Mouse (Mus musculus): ENCODE results near the gene Col8a1. TPM values are rescaled to one million over a fixed set of nuclear protein-coding genes. Genes with fewer than 3 reads are reported as not detected.

Gene Col8a1
- polyA plus RNA-seq, 1 experiment from 2014 or later, result 0.41 TPM

GRCm38 (mm10) chr16:57753539-57754280 is 827 bp downstream of the Col8a1 start:
- Histone ChIP-seq H3K4me2 (no peak overlapping the region), H3K4me1 (replicated peaks; ENCODE audit: control insufficient read depth, insufficient read depth, low read length) (peaks cover 3% of the 10 kb centered on the region), H3K9me3 (ENCODE audit: control insufficient read depth, low read length) (no peaks in the 10 kb centered on the region), H3K4me3 (ENCODE audit: low read depth, low read length) (no peak overlapping the region), H3K27ac (ENCODE audit: low read depth, low read length) (no peak overlapping the region), H3K9ac (ENCODE audit: low read depth, low read length) (no peak overlapping the region), H3K27me3 (replicated peaks; ENCODE audit: control insufficient read depth, insufficient read depth, low read length) (0 out of 2 replicates have a peak, but pooled peaks cover 3% of the 10 kb centered on the region), H3K36me3 (ENCODE audit: control insufficient read depth, insufficient read depth, low read length) (no peaks in the 10 kb centered on the region)
- no peak for DNase-seq (ENCODE audit: low spot score)
- ATAC-seq (replicated peaks; ENCODE audit: low FRiP score), result no peak
- WGBS, result 46% methylated on average over 10 of the region's 10 CpGs

GRCm38 (mm10) chr16:57750549-57750948 is 4.0 kb downstream of the Col8a1 start:
- peaks cover 3% of the 10 kb centered on the region for H3K4me1 ChIP-seq (replicated peaks; ENCODE audit: control insufficient read depth, insufficient read depth, low read length)
- H3K36me3 ChIP-seq (ENCODE audit: control insufficient read depth, insufficient read depth, low read length), result no peaks in the 10 kb centered on the region
- no peak overlapping the region for H3K4me3 ChIP-seq (ENCODE audit: low read depth, low read length)
- no peaks in the 10 kb centered on the region for H3K27me3 ChIP-seq (replicated peaks; ENCODE audit: control insufficient read depth, insufficient read depth, low read length)
- H3K9me3 ChIP-seq (ENCODE audit: control insufficient read depth, low read length), result no peaks in the 10 kb centered on the region
- no peak overlapping the region for H3K4me2 ChIP-seq
- no peak for ATAC-seq (replicated peaks; ENCODE audit: low FRiP score)
- no peak overlapping the region for H3K9ac ChIP-seq (ENCODE audit: low read depth, low read length)
- no peak overlapping the region for H3K27ac ChIP-seq (ENCODE audit: low read depth, low read length)
- WGBS, result 40% methylated on average over 2 of the region's 2 CpGs
- DNase-seq (ENCODE audit: low spot score), result no peak

GRCm38 (mm10) chr16:57748093-57748492 is 6.4 kb downstream of the Col8a1 start:
- ATAC-seq (replicated peaks; ENCODE audit: low FRiP score), result no peak
- WGBS, result 65% methylated on average over 3 of the region's 3 CpGs
- Histone ChIP-seq H3K4me2 (no peak overlapping the region), H3K27me3 (replicated peaks; ENCODE audit: control insufficient read depth, insufficient read depth, low read length) (no peaks in the 10 kb centered on the region), H3K36me3 (ENCODE audit: control insufficient read depth, insufficient read depth, low read length) (no peaks in the 10 kb centered on the region), H3K4me1 (replicated peaks; ENCODE audit: control insufficient read depth, insufficient read depth, low read length) (no peaks in the 10 kb centered on the region), H3K27ac (ENCODE audit: low read depth, low read length) (no peak overlapping the region), H3K9ac (ENCODE audit: low read depth, low read length) (no peak overlapping the region), H3K4me3 (ENCODE audit: low read depth, low read length) (no peak overlapping the region), H3K9me3 (ENCODE audit: control insufficient read depth, low read length) (no peaks in the 10 kb centered on the region)
- DNase-seq (ENCODE audit: low spot score), result no peak

- Histone ChIP-seq H3K9me3 (ENCODE audit: control insufficient read depth, low read length) (no peaks in the 10 kb centered on the region), H3K27ac (ENCODE audit: low read depth, low read length) (no peak overlapping the region), H3K9ac (ENCODE audit: low read depth, low read length) (no peak overlapping the region), H3K4me1 (replicated peaks; ENCODE audit: control insufficient read depth, insufficient read depth, low read length) (no peaks in the 10 kb centered on the region), H3K4me3 (ENCODE audit: low read depth, low read length) (no peak overlapping the region), H3K36me3 (ENCODE audit: control insufficient read depth, insufficient read depth, low read length) (no peaks in the 10 kb centered on the region), H3K27me3 (replicated peaks; ENCODE audit: control insufficient read depth, insufficient read depth, low read length) (no peaks in the 10 kb centered on the region), H3K4me2 (no peak overlapping the region)
- WGBS, result 64% methylated on average over 2 of the region's 2 CpGs
- ATAC-seq (replicated peaks; ENCODE audit: low FRiP score), result no peak
- DNase-seq (ENCODE audit: low spot score), result no peak
These were observed 7.0 kb downstream of the Col8a1 start for GRCm38 (mm10) chr16:57747357-57748056.

- Histone ChIP-seq H3K27ac (ENCODE audit: low read depth, low read length) (no peak overlapping the region), H3K9me3 (ENCODE audit: control insufficient read depth, low read length) (no peaks in the 10 kb centered on the region), H3K4me2 (no peak overlapping the region), H3K36me3 (ENCODE audit: control insufficient read depth, insufficient read depth, low read length) (no peaks in the 10 kb centered on the region), H3K4me3 (ENCODE audit: low read depth, low read length) (no peak overlapping the region), H3K4me1 (replicated peaks; ENCODE audit: control insufficient read depth, insufficient read depth, low read length) (no peaks in the 10 kb centered on the region), H3K27me3 (replicated peaks; ENCODE audit: control insufficient read depth, insufficient read depth, low read length) (no peaks in the 10 kb centered on the region), H3K9ac (ENCODE audit: low read depth, low read length) (no peak overlapping the region)
- 80% methylated on average over 3 of the region's 3 CpGs for WGBS
- no peak for ATAC-seq (replicated peaks; ENCODE audit: low FRiP score)
- no peak for DNase-seq (ENCODE audit: low spot score)
These were observed 14.4 kb downstream of the Col8a1 start for GRCm38 (mm10) chr16:57740169-57740568.

GRCm38 (mm10) chr16:57734942-57735341 is 19.6 kb downstream of the Col8a1 start:
- DNase-seq (ENCODE audit: low spot score), result no peak
- Histone ChIP-seq H3K9me3 (ENCODE audit: control insufficient read depth, low read length) (no peaks in the 10 kb centered on the region), H3K36me3 (ENCODE audit: control insufficient read depth, insufficient read depth, low read length) (no peaks in the 10 kb centered on the region), H3K27ac (ENCODE audit: low read depth, low read length) (no peak overlapping the region), H3K9ac (ENCODE audit: low read depth, low read length) (no peak overlapping the region), H3K4me1 (replicated peaks; ENCODE audit: control insufficient read depth, insufficient read depth, low read length) (no peaks in the 10 kb centered on the region), H3K4me3 (ENCODE audit: low read depth, low read length) (no peak overlapping the region), H3K4me2 (no peak overlapping the region), H3K27me3 (replicated peaks; ENCODE audit: control insufficient read depth, insufficient read depth, low read length) (no peaks in the 10 kb centered on the region)
- ATAC-seq (replicated peaks; ENCODE audit: low FRiP score), result no peak
- WGBS, result 81% methylated on average over 2 of the region's 2 CpGs

GRCm38 (mm10) chr16:57733545-57733944 is 21.0 kb downstream of the Col8a1 start:
- no peak for ATAC-seq (replicated peaks; ENCODE audit: low FRiP score)
- 69% methylated on average over 1 of the region's 1 CpGs for WGBS

GRCm38 (mm10) chr16:57733139-57733538 is 21.4 kb downstream of the Col8a1 start:
- Histone ChIP-seq H3K9me3 (ENCODE audit: control insufficient read depth, low read length) (no peaks in the 10 kb centered on the region), H3K27me3 (replicated peaks; ENCODE audit: control insufficient read depth, insufficient read depth, low read length) (no peaks in the 10 kb centered on the region), H3K9ac (ENCODE audit: low read depth, low read length) (no peak overlapping the region), H3K4me2 (no peak overlapping the region), H3K27ac (ENCODE audit: low read depth, low read length) (no peak overlapping the region), H3K4me1 (replicated peaks; ENCODE audit: control insufficient read depth, insufficient read depth, low read length) (no peaks in the 10 kb centered on the region), H3K36me3 (ENCODE audit: control insufficient read depth, insufficient read depth, low read length) (no peaks in the 10 kb centered on the region), H3K4me3 (ENCODE audit: low read depth, low read length) (no peak overlapping the region)
- 81% methylated on average over 3 of the region's 3 CpGs for WGBS
- ATAC-seq (replicated peaks; ENCODE audit: low FRiP score) (no peak), DNase-seq (ENCODE audit: low spot score) (no peak)

More at GRCm38 (mm10) chr16:57733545-57733944, 21.0 kb downstream of the Col8a1 start:
- H3K27me3 ChIP-seq (replicated peaks; ENCODE audit: control insufficient read depth, insufficient read depth, low read length), result no peaks in the 10 kb centered on the region
- no peak overlapping the region for H3K27ac ChIP-seq (ENCODE audit: low read depth, low read length)
- no peak for DNase-seq (ENCODE audit: low spot score)
- no peak overlapping the region for H3K4me2 ChIP-seq
- no peak overlapping the region for H3K4me3 ChIP-seq (ENCODE audit: low read depth, low read length)
- no peaks in the 10 kb centered on the region for H3K36me3 ChIP-seq (ENCODE audit: control insufficient read depth, insufficient read depth, low read length)
- H3K4me1 ChIP-seq (replicated peaks; ENCODE audit: control insufficient read depth, insufficient read depth, low read length), result no peaks in the 10 kb centered on the region
- no peaks in the 10 kb centered on the region for H3K9me3 ChIP-seq (ENCODE audit: control insufficient read depth, low read length)
- no peak overlapping the region for H3K9ac ChIP-seq (ENCODE audit: low read depth, low read length)

- Histone ChIP-seq H3K4me1 (replicated peaks; ENCODE audit: control insufficient read depth, insufficient read depth, low read length) (no peaks in the 10 kb centered on the region), H3K4me2 (no peak overlapping the region), H3K27ac (ENCODE audit: low read depth, low read length) (no peak overlapping the region), H3K9me3 (ENCODE audit: control insufficient read depth, low read length) (no peaks in the 10 kb centered on the region), H3K27me3 (replicated peaks; ENCODE audit: control insufficient read depth, insufficient read depth, low read length) (no peaks in the 10 kb centered on the region), H3K36me3 (ENCODE audit: control insufficient read depth, insufficient read depth, low read length) (no peaks in the 10 kb centered on the region), H3K9ac (ENCODE audit: low read depth, low read length) (no peak overlapping the region), H3K4me3 (ENCODE audit: low read depth, low read length) (no peak overlapping the region)
- WGBS, result 50% methylated on average over 3 of the region's 3 CpGs
- ATAC-seq (replicated peaks; ENCODE audit: low FRiP score) (no peak), DNase-seq (ENCODE audit: low spot score) (no peak)
These were observed 29.6 kb downstream of the Col8a1 start for GRCm38 (mm10) chr16:57724978-57725377.
